Mouse (Mus musculus): ENCODE data around the gene Synj2. TPM values are rescaled to one million over a fixed set of nuclear protein-coding genes. Genes with fewer than 3 reads are reported as not detected.

Synj2 gene
- total RNA-seq, 2 experiments from 2014 or later, result 47.4 to 52.1 TPM

DNA sequence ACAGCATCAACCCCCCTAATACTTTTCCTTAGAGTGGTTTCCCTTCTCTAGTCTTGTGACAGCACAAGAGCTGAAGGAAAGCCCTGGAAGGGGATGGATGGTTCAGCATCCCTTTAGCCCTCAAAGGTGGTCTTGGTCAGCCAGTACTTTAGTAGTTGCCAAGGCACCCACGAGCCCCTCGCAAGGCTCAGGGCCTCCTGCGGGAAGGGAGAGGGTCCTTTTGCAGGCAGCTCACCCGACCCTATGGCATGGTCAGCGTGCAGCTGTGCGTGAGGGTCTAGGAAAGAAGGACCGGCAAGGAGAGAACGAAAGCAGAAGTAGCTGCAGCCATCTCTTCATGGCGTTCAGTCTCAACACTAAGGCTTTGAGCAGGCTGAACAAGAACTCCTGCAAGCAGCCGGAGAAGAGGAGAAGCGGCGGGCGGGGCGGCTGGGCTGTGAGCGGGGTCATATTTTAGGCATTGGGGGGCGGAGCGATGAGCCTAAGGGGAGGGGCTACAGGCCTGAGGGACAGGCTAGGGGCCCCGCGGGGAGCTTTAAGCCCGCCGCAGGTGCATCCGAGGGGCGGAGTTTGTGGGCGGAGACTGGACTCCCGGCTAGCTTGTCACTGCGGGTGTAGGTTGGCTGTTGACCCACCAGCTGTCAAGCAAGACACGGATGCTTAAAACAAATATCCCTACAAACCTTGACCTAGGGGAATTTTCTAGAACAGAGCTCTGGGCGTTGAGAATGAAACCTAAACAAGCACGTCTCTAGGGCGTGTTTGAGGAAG is 6.3 kb upstream of the Synj2 start:
- no peak for DNase-seq (ENCODE audit: low spot score in 2 of 2)

DNA sequence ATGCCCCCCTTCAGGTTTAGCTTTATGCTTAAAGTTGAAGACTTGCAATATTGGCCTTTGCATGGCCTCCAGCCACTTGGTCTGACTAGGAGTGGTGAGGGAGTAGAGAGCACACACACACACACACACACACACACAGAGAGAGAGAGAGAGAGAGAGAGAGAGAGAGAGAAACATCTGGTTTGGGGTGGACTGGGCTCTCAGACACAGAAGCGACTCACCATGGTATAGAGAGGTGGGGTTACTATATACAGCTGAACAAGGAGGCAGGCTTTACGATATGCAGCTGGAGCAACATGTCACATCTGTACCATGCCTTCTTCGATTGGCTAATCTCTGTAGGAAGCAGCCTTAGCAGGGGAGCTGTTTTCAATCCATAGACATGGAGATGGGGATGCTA is 5.4 kb upstream of the Synj2 start:
- no peak for DNase-seq (ENCODE audit: low spot score in 2 of 2)

DNA sequence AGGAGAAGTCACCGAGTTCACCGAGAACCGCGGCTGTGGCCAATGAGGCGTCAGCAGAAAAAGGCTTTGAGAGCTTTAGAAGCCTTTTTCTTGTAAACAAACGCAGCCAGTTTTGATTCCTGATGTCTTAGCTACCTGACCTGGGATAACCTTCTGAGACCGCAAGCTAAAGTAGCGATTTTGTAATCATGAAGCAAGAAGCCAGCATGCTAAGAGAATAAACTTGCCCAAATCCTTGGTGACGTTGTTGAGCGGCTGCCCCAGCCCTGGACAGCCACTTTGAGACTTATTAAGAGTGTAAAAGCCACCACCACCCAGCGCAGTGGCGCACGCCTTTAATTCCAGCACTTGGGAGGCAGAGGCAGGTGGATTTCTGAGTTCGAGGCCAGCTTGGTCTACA is 4.8 kb upstream of the Synj2 start:
- no peak for DNase-seq (ENCODE audit: low spot score in 2 of 2)

- no peak for DNase-seq (ENCODE audit: low spot score in 2 of 2)
Measured at GRCm38 (mm10) chr17:5937441-5937840, 3.6 kb upstream of the Synj2 start.

- no peak for DNase-seq (ENCODE audit: low spot score in 2 of 2)
Measured at GRCm38 (mm10) chr17:5939871-5940270, 1.2 kb upstream of the Synj2 start.

DNA sequence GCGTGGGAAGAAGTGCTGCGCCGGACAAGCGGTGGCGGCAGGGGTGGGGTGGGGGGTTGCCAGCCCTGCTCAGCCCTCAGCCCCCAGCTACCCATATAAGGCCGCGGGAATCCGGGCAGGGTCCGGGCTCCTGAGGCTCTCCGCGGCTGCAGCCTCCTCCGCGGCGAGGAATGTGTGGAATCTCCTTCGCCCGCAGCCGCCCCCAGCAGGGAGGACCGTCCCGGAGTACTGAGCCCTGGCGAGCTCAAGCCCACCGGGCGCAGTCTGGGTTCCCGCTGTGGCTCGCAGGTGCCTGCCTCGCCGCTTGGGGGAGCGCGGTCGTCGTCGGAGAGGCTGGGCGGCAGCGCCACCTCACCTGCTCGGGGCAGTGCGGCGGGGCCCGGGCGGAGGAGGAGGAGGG is 288 bp upstream of the Synj2 start:
- DNase-seq (ENCODE audit: low spot score in 2 of 2), result peak; percentile 45 to 55

DNA sequence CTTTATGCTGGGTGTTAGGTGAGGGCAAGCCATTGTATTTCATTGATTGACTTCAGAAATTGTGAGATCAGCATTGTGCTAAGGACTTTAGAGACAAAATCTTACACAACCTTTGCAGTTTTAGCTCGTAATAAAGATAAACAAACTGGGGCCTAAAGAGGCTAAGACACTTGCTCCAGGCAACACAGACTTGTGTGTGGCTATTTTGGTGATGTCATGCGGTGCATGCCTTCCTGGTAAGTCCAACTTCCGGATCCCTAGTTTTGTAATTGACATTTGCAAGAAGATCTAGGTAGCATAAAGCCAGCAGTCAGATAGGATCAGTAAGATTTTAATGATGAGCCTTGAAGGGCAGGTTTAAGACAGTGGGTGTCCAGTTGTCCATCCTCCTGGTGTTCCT is 1.1 kb downstream of the Synj2 start:
- DNase-seq (ENCODE audit: low spot score in 2 of 2), result no peak

- DNase-seq (ENCODE audit: low spot score in 2 of 2), result no peak
Measured at GRCm38 (mm10) chr17:5943053-5943452, 2.0 kb downstream of the Synj2 start.

DNA sequence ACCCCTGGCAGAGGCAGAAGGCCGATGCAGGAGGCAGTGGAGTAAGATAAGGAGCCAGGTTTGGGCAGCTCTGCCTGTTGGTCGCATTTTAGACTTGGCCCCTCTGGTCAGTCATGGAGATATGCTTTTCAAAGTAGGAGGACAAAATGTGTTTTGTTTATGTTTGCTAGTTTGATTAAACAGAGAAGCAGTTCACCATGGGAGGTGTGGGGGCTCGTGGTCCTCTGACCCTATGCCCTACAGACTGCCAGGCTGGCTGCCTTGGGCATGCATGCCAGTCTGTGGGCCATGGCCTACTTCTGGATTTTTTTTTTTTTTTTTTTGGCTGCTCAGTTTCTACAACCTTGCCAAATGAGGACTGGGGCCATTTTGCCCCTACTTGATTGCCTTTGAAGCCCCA is 6.0 kb downstream of the Synj2 start:
- DNase-seq (ENCODE audit: low spot score in 2 of 2), result no peak

DNA sequence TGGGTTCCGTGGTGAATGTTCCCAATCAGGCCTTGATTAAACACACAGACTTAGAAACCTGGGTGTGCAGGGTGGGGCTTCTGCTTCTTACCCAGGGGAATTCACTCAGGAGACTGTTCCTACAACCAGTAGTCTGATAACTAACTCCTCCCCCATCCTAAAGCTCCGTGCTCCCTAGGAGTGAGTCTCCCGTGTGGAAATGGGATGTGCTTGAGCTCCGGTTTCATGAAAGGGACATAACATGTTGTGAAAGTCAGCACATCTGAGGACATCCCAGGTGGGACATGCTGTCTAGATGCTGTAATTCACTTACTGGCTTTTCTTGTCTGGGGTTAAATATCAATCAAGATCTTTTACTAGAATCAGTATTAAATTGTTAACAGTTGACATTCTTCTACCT is 11.4 kb downstream of the Synj2 start:
- DNase-seq (ENCODE audit: low spot score in 2 of 2), result no peak

DNA sequence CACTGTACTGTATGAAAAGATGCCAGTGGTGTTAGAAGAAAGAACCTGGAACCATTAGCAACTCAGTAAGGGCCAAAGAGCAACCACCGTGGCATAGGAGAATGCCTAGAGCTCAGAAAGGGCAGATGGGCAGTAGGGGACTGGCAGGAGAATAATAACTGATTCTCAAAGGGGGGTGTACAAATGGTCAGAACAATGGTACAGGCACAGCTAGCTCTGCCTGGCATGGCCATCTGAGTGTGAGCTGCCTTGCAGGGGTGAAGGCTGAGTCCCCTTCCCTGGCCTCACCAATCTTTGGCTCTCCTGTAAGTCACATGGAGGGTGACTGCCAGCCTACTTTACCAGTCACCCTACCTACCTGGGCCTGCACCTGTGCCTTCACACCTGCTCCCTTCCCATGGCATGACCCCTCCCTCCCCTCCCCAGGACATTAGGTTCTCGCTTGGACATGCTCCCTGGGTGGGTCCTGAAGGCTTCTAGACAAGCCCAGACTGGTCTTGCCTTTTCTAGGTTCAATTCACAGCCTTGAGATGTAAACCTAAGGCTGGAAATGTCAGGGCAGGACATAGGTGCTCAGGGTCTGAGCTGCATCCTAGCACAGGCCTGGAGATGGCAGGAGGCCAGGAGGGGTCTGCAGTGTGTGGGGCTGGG is 15.4 kb downstream of the Synj2 start:
- no peak for DNase-seq (ENCODE audit: low spot score in 2 of 2)

- no peak for DNase-seq (ENCODE audit: low spot score in 2 of 2)
Measured at GRCm38 (mm10) chr17:5957097-5957496, 16.0 kb downstream of the Synj2 start.

DNA sequence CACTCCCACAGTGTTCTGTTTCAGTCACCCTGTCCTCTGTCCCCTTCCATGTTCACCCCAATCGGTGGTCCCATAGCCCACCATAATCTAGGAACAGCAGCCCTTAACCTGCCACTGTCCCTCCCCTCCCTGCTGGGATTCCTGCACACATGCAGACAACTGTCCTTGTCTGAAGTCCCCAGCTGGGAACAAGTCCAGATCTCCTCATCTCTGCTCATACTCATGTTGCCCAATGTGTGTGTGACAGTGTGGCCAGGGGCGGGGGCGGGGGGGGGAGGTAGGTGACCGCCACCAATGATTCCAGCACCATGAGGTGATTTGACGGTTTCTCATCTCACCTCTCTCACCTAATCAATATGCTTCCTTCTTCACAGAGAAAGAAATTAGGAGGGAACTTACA is 17.1 kb downstream of the Synj2 start:
- no peak for DNase-seq (ENCODE audit: low spot score in 2 of 2)

GRCm38 (mm10) chr17:5958636-5959035 is 17.6 kb downstream of the Synj2 start:
- no peak for DNase-seq (ENCODE audit: low spot score in 2 of 2)

GRCm38 (mm10) chr17:5959096-5959495 is 18.0 kb downstream of the Synj2 start:
- no peak for DNase-seq (ENCODE audit: low spot score in 2 of 2)

GRCm38 (mm10) chr17:5959802-5960201 is 18.7 kb downstream of the Synj2 start:
- DNase-seq (ENCODE audit: low spot score in 2 of 2), result no peak

GRCm38 (mm10) chr17:5963766-5964165 is 22.7 kb downstream of the Synj2 start:
- DNase-seq (ENCODE audit: low spot score in 2 of 2), result no peak

- DNase-seq (ENCODE audit: low spot score in 2 of 2), result no peak
Measured at GRCm38 (mm10) chr17:5965084-5965781, 24.2 kb downstream of the Synj2 start.

GRCm38 (mm10) chr17:5966706-5967105 is 25.6 kb downstream of the Synj2 start:
- DNase-seq (ENCODE audit: low spot score in 2 of 2), result no peak

DNA sequence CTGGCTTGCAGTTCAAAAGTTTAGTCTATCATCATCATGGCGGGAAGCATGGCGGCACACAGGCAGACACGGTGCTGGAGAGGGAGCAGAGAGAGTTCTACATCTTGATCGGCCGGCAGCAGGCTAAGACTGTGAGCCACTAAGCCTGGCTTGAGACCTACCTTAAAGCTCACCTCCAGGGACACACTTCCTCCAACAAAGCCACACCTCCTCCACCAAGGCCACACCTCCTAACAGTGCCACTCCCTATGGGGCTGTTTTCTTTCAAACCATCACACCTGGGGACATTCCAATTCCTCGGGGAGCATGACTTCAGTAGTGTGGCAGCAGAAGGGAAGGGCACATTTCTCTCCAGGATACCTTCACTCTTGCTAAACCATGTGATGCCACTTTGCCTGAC is 27.5 kb downstream of the Synj2 start:
- no peak for DNase-seq (ENCODE audit: low spot score in 2 of 2)

DNA sequence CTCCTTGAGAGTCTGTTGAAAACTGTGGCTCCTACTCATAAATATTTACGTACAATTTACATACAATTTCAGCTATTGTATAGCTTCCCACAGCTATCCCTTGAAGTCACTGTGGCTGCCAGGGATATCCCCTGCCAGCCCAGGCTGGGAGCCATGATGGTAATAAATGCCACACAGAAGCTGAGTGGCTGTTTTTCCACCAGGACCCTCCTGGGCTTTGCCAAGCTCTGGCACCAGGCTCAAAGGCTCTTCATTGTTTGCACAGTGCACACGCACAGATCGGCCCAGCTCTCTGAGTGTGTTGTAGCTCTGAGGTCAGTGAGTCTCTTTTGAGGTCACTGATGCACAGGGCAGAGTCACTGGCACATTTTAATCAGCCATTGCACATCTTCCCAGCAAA is 28.2 kb downstream of the Synj2 start:
- peak in 1 of 2 experiments; percentile 24 for DNase-seq (ENCODE audit: low spot score in 2 of 2)

DNA sequence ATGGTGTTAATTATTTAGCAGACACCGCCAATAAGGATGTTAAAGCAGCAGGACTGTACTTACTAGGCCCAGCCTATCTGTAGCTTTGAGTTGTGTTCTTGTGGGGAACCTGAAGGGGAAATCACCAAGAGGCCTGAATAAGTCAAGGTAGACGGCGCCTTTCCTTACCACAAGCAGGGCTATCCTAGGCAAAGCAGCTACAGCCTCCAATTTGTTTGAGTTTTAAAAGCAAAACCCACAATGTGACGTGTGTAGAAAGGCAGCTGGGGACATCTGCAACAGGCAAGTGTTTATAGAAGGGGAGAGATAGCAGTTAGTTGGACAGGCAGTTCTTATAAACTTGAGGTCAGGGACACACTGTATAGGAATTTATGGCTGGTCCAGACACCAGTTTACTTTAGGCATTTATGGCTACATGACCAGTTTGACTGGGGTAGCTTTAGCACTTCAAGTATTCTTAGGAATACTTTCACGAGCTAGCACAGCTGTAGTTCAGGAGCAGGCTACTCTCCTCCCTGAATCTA is 29.3 kb downstream of the Synj2 start:
- DNase-seq (ENCODE audit: low spot score in 2 of 2), result no peak

Data from layer of hippocampus, postnatal 14 days (tissue).